Mouse (Mus musculus) mesoderm, embryonic 11.5 days (tissue): Measurements from ENCODE around the gene Efl1.
A peak's percentile ranks its signal among the peaks of the same experiment; 100 is the strongest.
"Not testable (repeated sequence)": the region's sequence is repeated elsewhere in the genome, so short reads cannot be mapped to it uniquely, and the experiment has no call there.

Experiments used
- DNase-seq: peaks from one replicate; pipeline ENCODE4 v3.0.0-alpha.2; 2012; ENCODE audit warnings: low read depth, low spot score

Gene Efl1

DNA sequence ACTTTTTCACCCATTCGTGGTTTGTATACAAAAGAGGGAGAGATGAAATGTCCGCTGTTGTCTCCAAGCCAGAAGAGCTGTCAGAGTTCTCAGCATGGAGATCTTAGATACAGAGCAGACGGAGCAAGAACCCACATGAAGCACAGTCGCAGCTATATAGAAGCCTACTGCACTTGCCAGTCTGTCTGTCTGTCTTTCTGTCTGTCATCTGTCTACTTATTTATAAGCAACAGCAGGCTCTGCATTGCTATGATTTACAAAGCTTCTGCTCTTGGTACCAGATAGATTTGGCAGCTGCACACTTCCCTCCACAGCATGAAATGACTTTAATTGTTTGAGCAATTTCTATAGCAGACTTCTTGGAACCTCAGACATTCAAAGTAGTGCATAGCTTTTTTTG lies 110.1 kb downstream of the Efl1 start:
- no peak for DNase-seq

DNA sequence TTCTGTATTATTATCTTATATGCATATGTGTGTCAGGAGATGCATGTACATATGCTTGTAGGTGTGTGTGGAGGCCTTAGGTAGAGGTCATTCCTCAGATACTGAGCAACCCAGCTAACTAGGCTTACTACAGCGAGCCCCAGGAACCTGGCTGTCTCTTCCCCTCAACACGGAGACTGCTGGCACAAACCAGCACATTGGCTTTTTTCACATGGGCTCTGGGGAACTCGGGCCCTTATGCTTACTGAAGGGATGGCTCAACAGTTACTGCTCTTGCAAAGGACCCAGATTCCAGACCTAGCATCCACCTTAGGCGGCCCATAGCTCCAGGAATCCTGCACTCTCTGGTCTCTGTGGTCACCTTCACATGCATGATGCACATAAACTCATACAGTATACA lies 110.7 kb downstream of the Efl1 start:
- DNase-seq = no peak

DNA sequence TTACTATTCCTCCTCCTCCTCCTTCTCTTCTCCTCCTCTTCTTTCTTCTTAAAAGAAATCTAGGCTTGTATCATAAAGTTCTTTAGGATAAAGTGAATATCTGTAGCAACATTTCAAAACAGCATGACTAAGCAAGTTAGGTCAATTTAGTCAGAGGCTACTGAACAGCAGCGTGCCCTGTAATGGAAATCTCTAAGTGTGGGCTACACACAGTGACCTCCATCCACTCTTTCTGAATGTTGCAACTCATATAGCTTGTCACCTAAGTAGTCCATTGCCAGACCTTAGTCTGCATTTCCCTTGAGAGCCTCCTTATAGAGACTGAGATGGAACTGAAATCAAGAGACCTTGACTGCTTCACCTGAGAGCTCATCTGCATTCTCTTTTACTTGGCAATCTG lies 116.5 kb downstream of the Efl1 start:
- DNase-seq = no peak

DNA sequence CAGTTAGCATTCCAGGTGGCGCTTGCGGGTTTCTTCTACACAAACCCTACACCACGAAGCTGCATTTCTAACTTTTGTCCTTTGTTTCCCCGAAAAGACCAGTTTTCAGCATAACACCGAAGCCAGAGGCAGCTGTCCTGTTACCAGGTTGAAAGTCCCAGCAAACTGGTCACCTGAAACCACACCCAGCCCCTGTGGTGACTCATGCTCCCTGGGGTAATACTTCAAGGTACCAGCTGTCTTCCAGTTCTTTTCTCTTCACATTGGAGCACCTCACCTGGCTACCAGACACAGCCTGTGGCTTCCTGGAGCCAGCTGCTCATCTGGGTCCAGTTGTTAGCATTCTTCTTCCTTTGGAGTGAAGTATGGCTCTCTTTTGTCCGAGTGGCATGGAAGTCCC lies 118.2 kb downstream of the Efl1 start:
- DNase-seq = no peak

DNA sequence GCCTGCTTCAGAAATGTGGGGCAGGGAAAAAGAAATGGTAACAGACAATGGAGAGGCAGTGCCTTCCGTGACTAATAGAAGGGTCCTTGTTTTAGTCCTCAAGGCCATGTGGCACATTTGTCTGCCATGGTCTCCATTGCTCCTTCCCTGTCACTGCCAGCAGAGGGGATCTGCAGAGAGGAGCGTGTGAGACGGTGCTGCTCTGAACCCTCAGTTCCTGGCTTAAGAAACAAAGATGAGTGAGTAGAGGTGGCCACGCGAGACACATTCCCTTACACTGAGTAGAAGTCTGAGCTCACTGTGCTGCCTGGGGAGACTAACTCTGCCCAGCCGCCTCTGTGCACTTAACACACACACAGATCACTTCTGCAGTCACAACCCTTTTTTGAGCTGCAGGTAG lies 121.8 kb downstream of the Efl1 start:
- DNase-seq = no peak

DNA sequence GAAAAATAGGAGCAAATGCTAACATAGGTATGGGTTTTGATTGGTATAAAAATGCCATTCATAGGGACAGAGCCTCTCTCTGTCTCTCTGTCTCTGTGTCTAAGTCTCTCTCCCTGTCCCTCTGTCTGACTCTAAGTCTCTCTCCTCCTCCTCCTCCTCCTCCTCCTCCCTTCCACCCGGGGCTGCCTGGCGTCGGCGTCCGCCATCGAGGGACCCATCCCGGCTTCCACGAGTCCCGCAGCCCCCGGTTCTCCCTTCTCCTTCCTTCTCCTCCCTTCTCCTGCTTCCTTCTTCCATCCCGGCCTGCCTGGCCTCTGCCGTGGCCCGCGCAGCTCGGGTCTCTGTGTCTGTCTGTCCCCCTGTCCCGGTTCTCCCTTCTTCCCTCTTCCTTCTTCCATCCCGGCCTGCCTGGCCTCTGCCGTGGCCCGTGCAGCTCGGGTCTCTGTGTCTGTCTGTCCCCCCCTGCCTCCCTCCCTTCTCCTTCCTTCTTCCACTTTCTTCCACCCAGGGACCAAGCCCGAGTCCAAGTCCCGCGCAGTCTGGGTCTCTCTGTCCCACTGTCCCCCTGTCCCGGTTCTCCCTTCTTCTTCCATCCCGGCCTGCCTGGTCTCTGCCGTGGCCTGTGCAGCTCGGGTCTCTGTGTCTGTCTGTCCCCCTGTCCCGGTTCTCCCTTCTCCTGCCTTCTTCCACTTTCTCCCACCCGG lies 122.7 kb downstream of the Efl1 start:
- peak; percentile 79 for DNase-seq

DNA sequence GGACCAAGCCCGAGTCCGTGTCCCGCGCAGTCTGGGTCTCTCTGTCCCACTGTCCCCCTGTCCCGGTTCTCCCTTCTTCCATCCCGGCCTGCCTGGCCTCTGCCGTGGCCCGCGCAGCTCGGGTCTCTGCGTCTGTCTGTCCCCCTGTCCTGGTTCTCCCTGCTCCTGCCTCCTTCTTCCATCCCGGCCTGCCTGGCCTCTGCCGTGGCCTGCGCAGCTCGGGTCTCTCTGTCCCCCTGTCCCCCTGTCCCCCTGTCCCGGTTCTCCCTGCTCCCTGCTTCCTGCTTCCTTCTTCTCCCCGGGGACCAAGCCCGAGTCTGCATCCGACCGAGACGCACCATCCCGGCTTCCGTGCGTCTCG lies 123.2 kb downstream of the Efl1 start:
- DNase-seq = not testable (repeated sequence)

DNA sequence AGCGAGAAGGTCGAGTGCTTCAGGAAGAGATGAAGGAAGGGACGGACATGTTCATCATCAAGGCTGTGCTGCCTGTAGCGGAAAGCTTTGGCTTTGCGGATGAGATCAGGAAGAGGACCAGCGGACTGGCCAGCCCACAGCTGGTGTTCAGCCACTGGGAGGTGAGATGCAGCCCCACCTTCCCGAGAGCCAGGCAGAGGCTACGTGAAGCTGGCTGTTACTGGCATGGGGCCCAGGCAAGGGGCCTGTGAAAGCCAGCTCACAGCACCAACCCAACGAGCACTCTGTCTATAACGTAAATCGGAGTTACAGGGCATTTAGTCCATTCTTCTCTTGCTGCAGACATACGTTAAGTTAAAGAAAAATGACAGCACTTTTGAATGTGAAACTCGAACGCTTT lies 124.1 kb downstream of the Efl1 start:
- DNase-seq = no peak

DNA sequence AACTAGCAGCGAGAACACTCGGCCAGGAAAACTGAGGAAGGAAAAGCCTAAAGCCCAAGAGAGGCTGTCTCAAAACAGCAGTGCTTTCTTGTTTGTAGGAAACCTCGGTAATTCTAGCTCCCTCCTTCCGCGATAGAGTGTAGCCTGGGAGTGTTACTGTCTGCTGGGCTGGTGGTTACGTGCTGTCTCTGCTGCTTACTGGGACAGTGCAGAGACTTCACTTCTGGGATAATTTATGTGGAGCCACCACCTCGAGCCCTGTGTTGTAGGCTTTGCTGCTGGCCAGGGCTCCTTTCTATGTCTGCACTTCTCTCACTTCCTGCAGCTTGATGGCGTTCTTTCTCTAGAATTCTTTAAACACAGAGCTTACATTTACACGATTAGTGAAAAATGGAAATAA lies 124.7 kb downstream of the Efl1 start:
- DNase-seq = no peak

DNA sequence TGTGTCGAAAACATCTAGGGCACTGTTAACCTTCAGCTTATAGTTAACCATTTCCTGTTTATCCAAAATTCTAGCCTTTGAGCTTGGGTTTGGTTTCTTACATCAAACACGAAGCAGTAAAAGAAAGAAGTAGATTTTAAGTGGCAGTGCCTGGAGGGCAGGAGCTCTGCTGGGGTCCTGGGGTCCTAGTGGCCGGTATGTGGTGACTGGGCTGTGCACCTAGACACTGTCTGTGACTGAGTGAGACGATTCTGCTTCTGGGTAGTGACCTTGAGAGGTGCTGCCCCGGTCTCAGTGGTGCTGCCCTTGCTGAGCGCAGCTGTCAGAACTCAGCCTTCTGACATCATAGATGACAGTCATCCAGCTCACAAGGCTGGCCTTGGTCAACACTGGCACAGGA lies 125.5 kb downstream of the Efl1 start:
- DNase-seq = no peak

DNA sequence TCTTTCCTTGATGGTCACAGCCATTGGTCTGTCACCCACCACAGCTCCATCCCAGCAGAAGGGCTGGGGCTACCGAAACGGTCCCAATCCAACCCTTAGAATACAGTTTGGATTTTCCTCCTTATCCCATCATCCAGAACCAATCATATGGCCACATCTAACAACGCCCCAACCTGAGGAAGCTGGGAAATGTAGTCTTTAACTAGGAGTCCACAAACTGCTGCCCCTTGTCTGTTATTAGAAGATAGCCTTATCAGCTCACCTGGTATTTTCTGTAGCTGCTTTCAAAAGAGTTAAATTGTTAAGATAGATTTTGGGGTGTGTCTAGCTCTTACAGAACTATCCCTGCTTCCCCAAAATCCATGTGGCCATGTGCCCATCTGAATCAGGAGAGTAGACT lies 126.7 kb downstream of the Efl1 start:
- no peak for DNase-seq

DNA sequence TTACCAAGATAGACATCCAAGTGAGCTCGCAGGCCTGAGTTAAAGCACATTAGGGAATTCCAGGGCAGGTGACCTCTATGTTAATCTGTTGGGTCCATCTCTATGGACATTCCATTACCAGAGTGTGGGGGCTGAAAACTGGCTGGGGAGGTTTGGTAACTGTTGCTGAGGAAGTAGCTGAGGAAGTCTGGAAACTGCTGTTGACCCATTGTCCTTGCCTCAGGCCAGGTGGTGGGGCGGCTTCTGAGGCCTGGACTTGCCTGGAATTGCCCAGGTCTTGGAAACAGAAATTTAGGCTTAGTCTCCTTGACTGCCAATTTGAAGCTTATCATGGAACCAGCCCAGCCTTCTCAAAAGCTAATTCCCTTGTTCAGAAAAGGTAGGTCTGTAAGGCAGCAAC lies 134.7 kb downstream of the Efl1 start:
- DNase-seq = no peak

DNA sequence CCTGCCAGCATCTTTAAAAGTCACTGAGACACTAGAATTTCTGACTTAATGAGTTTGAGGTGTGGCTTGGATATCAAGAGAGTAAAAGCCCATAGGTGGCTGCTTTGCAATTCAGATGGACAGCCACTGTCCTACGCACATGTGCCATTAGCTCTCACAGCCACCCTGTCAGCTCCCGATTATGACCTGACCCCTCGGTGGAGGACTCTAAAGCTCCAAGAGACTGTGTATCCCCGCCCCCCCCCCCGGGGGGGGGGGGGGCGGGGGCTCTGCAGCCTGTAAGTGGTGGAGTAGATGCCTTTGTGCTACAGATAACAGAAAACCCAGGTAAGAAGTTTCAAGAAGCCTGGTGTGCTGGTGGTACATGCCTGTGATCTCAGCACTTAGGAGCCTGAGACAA lies 135.3 kb downstream of the Efl1 start:
- no peak for DNase-seq

DNA sequence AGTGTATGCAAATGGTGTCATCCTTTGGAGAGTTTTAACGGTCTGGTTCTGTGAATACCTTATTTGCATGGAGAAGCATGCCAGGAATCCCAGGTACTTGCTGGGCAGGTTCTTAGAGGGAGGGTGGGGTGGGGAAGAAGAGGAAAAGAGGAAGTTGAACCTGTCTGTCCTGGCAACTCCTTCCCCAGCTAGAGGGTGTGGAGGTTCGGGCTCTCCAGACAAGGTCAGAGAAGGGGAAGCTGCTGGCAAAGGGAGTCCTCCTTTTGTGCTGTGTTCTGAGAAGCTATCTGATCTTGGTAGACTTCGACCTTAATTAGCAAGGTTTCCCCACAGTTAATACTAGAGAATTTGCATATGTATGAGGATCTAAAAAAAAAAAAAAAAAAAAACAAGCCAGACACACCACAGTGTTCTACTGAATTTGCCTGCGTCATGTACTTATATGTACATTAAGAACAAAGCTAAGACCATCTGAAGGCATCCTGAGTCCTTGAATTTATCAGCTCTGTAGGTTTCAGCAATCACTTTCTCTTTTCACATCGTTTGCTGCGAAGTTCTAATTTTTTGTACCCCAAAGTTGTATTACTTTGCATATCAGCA lies 137.0 kb downstream of the Efl1 start:
- DNase-seq = no peak

DNA sequence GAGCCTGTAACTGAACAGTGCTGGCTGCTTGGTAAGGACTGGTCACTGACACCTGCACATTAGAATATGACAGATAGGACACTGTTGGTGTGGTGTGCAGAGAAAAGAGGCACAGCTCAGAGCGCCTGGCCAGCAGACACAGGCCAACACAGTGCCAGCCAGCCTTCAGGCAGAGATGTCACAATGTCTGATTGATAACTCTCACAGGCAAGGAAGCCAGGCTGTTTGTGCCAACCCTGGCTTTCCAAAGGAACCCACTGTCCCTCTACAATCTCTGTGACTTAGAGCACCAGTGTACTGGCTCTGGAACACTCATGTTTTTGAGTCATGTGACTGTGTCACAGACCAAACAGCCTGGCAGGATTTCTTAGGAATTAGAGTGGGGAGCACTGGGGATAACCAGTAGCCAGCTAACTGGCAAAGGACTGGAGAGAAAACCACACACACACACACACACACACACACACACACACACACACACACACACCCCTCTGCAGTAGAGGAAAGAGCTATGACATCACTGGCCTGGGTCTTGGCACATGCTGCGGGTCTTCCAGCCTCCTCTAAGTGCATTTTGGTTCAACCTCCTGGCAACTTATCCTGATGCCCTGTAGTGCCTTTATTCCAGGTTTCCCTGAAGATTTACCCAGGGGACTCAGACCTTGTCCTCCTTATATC lies 137.7 kb downstream of the Efl1 start:
- DNase-seq = no peak

DNA sequence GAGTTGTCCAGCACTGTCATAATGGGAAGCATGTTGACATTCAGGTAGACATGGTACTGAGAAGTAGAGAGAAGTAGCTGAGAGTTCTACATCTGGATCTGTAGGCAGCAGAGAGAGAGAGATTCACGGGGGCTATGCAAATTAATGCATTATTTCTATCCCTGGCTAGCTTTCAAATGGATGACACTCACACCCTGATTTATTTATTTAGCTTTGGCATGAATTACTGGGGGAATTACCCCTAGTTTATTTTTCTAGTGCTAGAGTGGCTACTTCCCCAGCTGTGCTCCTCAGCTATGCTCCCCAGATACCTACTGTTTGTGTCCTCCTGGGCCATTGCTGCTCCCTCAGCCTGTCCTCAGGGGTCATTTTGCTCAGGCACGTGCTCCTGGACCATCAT lies 144.2 kb downstream of the Efl1 start:
- DNase-seq = no peak

DNA sequence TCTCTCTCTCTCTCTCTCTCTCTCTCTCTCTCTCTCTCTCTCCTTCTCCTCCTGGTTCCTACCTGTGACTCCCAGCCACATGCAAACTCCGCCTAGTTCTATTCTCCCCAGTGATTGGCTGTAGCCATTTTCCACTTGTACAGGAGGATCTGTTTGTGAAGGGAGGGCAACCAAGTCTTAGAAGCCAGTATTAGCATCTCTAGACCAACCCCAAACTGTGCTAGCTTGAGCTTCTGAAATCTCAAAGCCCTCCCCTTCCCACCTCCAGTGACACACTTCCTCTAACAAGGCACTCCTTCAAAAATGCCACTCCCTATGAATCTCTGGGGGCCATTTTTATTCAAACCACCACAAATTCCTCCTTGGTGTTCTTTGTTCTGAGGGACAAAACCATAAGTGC lies 144.7 kb downstream of the Efl1 start:
- no peak for DNase-seq

DNA sequence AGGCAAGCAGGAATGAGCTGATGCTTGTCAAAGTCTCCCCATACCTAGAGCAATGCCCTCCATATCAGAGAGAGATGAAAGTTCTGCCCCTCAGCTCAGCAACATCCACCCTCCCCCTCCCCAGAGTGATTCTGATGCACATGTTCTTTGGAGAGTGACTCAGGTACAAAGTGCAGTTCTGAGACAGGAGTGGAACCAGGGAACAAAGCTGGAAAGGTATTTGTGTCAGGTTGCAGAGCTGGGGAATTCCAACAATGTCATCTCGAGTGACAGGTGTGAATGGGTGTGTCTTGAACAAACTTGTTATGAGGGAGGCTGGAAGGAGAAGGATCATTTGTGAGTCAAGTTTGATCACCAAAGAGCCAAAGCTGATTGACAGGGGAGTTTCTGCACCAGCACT lies 146.1 kb downstream of the Efl1 start:
- DNase-seq = no peak

DNA sequence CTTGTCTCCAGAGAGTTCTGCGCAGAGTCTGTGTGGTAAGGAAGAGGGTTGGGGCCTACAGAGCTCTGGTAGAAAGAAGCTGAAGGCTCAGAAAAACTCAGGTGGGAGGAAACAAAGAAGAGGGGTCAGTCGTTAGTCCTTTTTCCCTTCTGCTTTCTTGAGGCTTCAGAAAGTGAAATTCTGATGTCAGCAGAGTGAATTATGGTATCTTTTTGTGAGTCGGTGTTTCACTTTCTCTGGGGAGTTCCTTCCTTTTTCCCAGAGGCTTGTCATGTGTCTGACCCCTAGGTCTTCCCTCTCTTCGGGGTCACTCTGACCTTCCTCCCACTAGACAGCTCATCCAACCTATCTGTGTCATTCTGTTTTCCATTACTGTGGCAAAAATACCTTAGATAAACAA lies 153.8 kb downstream of the Efl1 start:
- no peak for DNase-seq

DNA sequence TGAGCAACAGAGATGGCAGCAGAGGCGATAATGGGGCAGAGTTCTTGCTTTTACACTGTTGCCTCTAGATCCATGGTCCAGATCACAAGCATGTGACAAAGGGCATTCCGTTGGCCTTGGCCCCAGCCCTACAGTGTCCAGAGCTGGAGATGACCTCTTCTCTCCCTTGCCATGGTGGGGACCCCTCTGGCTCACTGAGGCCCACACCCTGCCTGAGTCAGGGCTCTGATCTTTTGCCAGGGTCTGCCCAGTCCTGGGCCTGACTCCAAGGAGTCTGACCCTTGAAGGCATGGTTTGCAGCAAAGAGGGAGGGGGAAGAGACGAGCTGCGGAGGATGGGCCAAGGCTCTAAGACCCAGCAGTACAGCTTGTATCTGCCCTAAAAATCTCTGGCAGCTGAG lies 159.8 kb downstream of the Efl1 start:
- DNase-seq = no peak

DNA sequence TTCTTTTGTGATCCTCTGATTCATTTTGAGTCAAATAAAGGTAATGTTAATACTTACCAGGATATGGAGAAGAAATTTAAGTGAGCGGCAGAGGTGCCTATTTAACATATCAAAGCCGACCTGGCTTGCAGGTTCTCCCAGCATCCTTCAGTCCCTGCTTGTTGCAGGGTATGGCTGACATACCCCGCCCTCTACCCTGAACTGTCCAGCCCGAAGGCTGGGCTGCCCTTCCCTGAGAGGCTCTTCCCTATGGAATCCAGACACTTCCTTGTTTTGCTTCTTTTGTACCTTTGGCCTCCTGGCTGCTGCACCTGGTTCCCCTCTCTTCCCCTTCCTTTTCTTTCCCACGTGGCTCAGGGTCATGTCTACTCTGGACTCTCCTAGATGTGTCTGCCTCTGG lies 160.7 kb downstream of the Efl1 start:
- no peak for DNase-seq

DNA sequence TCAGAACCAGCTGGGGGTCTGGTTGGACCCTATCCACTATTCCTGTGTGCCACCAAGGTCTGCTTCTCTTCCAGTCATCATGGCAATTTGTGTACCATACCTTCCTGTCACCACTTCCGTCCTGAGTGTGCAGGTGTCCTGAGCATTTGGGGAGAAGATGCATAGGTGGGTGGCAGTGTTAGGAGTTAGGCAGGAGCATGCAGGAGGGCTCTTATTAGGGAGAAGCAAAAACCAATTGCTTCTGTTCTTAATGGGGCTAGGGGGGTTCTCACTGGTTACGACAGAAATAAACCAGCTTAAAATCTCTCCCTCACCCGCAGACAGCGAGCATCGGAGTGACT lies 162.4 kb downstream of the Efl1 start:
- no peak for DNase-seq

DNA sequence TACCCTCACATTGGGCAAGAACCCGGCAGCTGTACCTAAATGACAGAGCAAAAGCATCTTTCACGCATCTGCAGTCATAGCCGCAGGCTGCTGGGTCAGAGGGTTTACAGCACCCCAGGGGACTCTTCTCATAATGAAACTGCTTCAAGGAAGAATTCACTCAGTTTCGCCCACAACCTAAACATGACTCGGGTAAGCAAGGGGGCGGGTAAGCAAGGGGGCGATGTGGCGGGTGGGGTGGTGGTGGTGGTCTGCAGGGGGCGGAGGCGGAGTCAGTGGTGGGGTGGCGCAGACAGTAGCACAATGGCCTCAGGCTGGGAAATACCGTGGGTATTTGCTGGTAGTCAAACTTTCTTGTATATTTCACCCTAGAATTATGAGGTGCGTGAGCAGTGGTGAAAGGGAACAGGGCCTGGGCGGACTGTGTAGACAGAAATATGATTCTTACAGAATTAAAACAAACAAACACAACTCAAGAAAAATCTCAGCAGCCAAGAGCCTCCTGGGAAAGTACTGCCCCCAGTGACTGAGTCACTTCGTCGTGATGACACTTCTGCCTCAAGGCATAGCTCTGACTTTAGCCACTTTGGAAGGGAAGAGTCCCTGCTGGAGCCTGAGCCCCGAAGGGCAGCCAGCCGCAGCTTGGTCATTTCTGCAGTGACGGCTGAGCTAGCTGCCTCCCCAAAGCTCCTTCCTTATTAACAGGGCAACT lies 162.9 kb downstream of the Efl1 start:
- DNase-seq = peak; percentile 74
